Mouse (Mus musculus): ENCODE measurements at regions not wholly inside any gene's neighbourhood (a gene's known extent, or its start where the extent isn't known, plus 50 kb on each side); places are given as distances from the start of the nearest gene placed in this dataset.

DNA sequence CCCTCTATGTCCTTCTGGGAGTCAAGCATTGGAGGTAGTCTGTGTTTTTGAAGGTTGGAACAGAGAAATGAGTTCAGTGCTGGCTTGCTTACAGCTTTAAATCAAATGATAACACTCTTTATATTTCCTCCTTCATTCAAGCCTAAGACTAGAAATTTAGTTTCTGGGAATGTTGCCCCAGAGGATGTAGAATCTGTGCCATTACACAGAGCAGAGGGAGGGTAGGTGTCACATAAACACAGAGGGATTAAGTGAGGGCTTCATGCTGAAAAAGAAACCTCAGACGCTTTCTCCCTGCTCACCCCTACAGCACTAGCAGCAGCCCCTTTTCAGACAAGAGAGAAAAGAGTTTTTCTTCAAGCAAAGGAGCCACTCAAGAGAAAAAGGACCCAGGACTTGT lies 232.9 kb downstream of the 9330182O14Rik start:
- TF ChIP-seq POLR2A (IDR thresholded peaks at IDR 0.05; ENCODE audit: low read depth, low read length) (no peak), CTCF (IDR thresholded peaks at IDR 0.05; ENCODE audit: borderline replicate concordance, insufficient read depth, low read length) (no peak)

Measured in embryonic fibroblast, embryonic 13.5 days (primary cell).